Mouse (Mus musculus) liver, embryonic 14.5 days (tissue): ENCODE measurements around the gene Baiap2l2.

Experiments
- CTCF ChIP-seq: IDR thresholded peaks from 2 replicates; pipeline ENCODE4 v1.5.1; 2016; ENCODE audit warnings: antibody characterized with exemption, low read depth, control low read depth
- EP300 ChIP-seq: IDR thresholded peaks from 2 replicates; pipeline ENCODE4 v1.6.1; 2016; ENCODE audit warnings: antibody characterized with exemption, low read depth

- TF ChIP-seq CTCF = no peak
- TF ChIP-seq EP300 = no peak
Observed at GRCm38 (mm10) chr15:79273020-79273419, 12.3 kb downstream of the Baiap2l2 start.
